Mouse (Mus musculus) frontal cortex, postnatal 14 days (tissue): ENCODE data around the gene Picalm.
"Not testable (repeated sequence)": the region's sequence is repeated elsewhere in the genome, so short reads cannot be mapped to it uniquely, and the experiment has no call there.

Experiments
- DNase-seq, 2 experiments: peaks; one replicate each; pipeline ENCODE4 v3.0.0; 2022; ENCODE audit warnings: low spot score in 2 of 2

Picalm gene

DNA sequence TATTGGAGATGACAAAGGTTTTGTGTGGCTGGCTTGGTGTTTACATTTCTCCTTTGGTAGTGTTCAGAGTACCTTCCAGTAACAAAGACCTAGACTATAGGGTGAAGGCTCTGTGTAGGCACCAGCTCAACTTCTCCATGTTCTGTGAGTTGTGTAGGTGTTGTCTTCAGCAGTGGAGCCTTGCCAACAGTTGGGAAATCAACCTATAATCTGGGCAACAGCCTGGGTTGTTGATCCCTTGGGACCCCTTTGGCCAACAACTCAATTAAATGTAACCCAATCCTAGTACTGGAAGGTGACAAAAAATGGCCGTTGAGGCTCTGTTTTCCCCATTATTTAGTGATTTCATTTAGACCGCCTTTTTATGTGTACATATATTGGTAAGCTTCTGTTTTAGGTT, 80.1 kb downstream of the Picalm start:
- no peak for DNase-seq

GRCm38 (mm10) chr7:90210947-90211346, 80.9 kb downstream of the Picalm start:
- DNase-seq = no peak

GRCm38 (mm10) chr7:90216511-90216910, 86.5 kb downstream of the Picalm start:
- DNase-seq = peak in 1 of 2 experiments; percentile 34

DNA sequence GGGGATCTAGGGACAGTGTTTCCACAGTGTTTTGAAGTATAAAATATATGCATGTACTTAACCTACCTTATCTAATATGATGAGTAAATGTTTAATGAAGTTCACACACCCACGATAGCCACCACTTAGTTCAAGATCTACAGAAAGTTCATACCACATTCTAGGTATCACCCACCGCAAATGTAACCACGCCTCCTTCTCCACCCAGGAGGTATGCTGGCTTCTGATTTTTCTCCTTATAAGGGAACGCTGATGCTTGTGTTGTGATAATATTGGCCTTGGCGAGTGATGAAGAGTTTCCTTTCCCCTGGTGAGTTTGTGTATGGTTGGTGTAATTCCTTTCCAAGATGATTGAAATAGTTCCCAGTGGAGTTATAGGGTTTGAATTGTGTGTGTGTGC, 88.1 kb downstream of the Picalm start:
- DNase-seq = no peak

- no peak for DNase-seq
Measured at GRCm38 (mm10) chr7:90221487-90221886, 91.5 kb downstream of the Picalm start.

- DNase-seq = no peak
Measured at GRCm38 (mm10) chr7:90228075-90228474, 98.1 kb downstream of the Picalm start.

- DNase-seq = not testable (repeated sequence)
Measured at GRCm38 (mm10) chr7:90228884-90229283, 98.9 kb downstream of the Picalm start.

DNA sequence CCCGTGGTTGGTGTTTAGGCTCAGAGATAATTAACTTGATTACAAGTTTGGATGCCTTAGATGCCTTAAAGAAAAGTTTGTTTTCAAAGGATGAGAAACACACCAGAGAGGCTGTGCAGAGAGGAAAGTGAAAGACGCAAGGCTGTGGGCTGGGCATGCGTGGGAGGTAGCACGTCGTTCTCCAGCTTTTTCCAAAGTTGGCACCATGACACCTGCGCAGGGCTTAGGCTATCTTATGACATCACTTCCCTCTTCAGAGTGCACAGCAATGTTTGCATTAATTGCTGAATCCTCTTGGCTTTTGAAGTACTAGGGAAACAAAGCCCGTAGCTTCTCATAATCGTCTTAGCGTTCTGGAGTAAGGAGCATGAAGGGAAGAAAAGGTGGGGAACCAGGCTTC, 101.4 kb downstream of the Picalm start:
- no peak for DNase-seq

GRCm38 (mm10) chr7:90233921-90234320, 103.9 kb downstream of the Picalm start:
- DNase-seq = no peak

- DNase-seq = no peak
Measured at GRCm38 (mm10) chr7:90236289-90236905, 106.4 kb downstream of the Picalm start.

DNA sequence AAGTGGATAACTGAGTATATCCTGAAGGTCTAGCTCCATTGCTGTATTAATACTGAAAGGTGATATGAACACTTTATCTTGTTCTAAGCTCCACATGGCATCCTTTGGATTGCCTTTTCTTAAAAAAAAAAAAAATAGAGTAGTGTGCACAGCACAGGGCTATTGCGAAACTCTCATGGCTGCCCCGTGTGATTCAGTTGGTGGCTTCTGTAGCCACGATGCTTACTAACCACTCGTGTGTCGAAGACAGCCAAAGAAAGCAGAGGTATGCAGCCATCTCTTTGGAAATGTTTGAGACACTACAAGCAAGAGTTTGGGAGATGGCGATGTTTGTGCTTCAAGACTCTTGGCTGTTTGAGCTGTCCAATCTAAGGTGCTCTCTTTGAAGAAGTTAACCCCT, 113.1 kb downstream of the Picalm start:
- no peak for DNase-seq

DNA sequence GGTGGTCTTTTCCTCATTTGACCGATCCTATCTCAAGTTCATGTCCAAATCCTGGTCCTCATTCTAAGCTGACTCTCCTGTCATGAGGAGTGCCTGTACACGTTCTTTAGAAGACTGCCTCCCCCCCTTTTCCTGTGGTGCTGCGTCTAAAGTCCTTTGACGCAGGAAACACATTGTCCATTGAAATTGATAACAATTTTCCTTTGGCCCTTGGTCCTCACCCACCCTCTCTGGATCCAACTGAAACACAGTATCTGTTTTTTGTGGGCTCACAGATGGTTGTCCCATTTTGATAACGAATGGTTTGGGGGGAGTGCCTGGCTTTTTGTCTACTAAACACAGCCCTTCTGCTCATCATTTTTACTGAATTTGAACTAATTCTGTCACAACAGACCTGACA, 113.6 kb downstream of the Picalm start:
- no peak for DNase-seq

DNA sequence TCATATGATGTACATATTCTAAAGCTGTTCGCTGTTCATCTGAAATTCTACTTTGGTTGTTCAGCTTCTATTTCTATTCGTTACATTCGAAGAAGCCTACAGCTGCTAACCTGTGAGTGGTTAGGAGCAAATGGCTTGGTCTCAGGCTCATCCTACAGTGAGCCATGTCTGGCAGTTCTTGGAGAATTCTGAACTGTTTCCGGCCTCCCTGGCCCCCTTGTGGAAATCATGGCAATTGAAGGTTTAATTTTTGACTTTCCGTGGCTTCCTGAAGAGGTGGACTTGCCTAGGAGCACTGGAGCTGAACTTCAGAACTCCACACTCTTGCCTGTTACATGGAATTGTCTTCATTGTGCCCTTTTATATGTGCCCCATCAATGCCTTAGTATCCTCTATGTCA, 122.9 kb downstream of the Picalm start:
- no peak for DNase-seq

DNA sequence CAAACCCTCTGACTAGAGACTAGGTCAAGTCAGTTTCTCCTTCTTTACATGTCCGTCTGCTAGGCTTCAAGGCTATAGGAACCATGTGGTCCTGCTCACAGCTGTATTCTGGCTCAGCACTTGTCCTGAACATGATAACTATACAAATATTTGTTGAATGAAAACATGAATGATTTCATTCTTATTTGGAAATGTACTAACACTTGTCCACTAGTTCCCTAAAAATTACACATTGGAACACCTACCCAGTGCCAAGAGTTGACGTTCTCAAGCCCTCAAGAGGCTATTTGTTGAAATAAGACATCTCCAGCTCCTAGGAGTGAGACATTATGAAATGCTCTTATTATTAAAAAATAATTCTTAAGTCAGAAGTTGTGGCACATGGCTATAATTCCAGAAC, 128.7 kb downstream of the Picalm start:
- no peak for DNase-seq

DNA sequence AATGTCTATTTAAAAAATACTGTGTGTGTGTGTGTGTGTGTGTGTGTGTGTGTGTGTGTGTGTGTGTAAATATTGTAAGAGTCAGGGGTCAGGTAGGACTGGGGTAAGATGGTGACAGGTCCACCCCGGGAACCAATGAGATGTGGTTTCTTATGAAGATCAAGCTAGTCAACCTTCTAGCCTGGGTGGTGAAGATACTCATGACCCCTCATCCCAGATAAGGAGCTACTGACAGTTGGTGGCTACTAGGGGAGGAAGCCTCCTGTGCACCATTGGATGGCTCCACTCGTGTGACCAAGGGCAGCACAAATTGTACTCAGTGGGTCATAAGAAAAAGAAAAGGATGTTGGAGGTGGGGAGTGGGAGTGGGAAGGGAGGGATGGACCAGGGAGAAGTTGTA, 129.9 kb downstream of the Picalm start:
- no peak for DNase-seq

- no peak for DNase-seq
Measured at GRCm38 (mm10) chr7:90261902-90262599, 132.0 kb downstream of the Picalm start.
